ENCODE assay signal across 8 mouse cellular contexts in genomic region chr2:122630465-122631225, GRCm38 (mm10). TPM values are rescaled to one million over a fixed set of nuclear protein-coding genes. Genes with fewer than 3 reads are reported as not detected.
A peak's percentile ranks its signal among the peaks of the same experiment; 100 is the strongest.
DNase-seq lines count a peak whose midpoint lies in the region; ATAC-seq and TF ChIP-seq lines count a peak whose summit lies in the region.

No protein-coding gene starts in this region.

- peaks cover 11% of the 10 kb centered on the region for H3K79me2 ChIP-seq in myocyte (ENCODE audit: control insufficient read depth, insufficient read depth)

- peak overlapping the region; percentile 77 for H3ac ChIP-seq in myocyte (ENCODE audit: control insufficient read depth, insufficient read length)

- peaks cover 11% of the 10 kb centered on the region for H3K36me3 ChIP-seq in erythroblast, embryonic 14.5 days (ENCODE audit: control insufficient read depth)
- peaks cover 20% of the 10 kb centered on the region for H3K36me3 ChIP-seq in heart, embryonic 12.5 days
- peaks cover 12% of the 10 kb centered on the region for H3K36me3 ChIP-seq in kidney, embryonic 16.5 days (ENCODE audit: insufficient read depth, low read length)
- 0 out of 2 replicates have a peak, but pooled peaks cover 4% of the 10 kb centered on the region for H3K36me3 ChIP-seq in liver, embryonic 11.5 days (ENCODE audit: control insufficient read depth, insufficient read depth, low read length)
- peaks cover 5% of the 10 kb centered on the region for H3K36me3 ChIP-seq in myocyte (ENCODE audit: control insufficient read depth, insufficient read depth)

- H3K4me2 ChIP-seq in heart, embryonic 12.5 days: peak overlapping the region; percentile 93
- peak overlapping the region; percentile 94 for H3K4me2 ChIP-seq in kidney, embryonic 16.5 days (replicated peaks; ENCODE audit: low read depth, low read length)
- H3K4me2 ChIP-seq in liver, embryonic 11.5 days: peak overlapping the region; percentile 80
- peak overlapping the region; percentile 81 for H3K4me2 ChIP-seq in myocyte (ENCODE audit: low read depth)

- peak overlapping the region; percentile 89 for H3K4me3 ChIP-seq in erythroblast, embryonic 14.5 days (replicated peaks)
- H3K4me3 ChIP-seq in heart, embryonic 12.5 days: peak overlapping the region; percentile 86
- H3K4me3 ChIP-seq in kidney, embryonic 16.5 days (ENCODE audit: low read length): peak overlapping the region; percentile 95
- peak overlapping the region; percentile 82 for H3K4me3 ChIP-seq in liver, embryonic 11.5 days (ENCODE audit: low read depth, low read length)
- peak overlapping the region; percentile 40 for H3K4me3 ChIP-seq in myocyte

- H3K4me1 ChIP-seq in erythroblast, embryonic 14.5 days (ENCODE audit: control insufficient read depth): peaks cover 15% of the 10 kb centered on the region
- no peaks in the 10 kb centered on the region; the same call in 1 of the 2 replicates for H3K4me1 ChIP-seq in heart, embryonic 12.5 days (replicated peaks)
- peaks cover 13% of the 10 kb centered on the region for H3K4me1 ChIP-seq in kidney, embryonic 16.5 days (ENCODE audit: insufficient read depth, low read length)
- H3K4me1 ChIP-seq in liver, embryonic 11.5 days (replicated peaks; ENCODE audit: control insufficient read depth, insufficient read depth, low read length): peaks cover 5% of the 10 kb centered on the region

- H3K27ac ChIP-seq in heart, embryonic 12.5 days (ENCODE audit: poor library complexity, severe bottlenecking): peak overlapping the region; percentile 66
- peak overlapping the region; percentile 85 for H3K27ac ChIP-seq in kidney, embryonic 16.5 days (ENCODE audit: low read length)
- H3K27ac ChIP-seq in liver, embryonic 11.5 days (ENCODE audit: low read depth, low read length): peak overlapping the region; percentile 77

- peak; percentile 84 for ATAC-seq in heart, embryonic 12.5 days (ENCODE audit: insufficient number of reproducible peaks, low FRiP score)
- ATAC-seq in kidney, embryonic 16.5 days (ENCODE audit: low FRiP score, low TSS enrichment): peak; percentile 81
- peak; percentile 79 for ATAC-seq in liver, embryonic 11.5 days (replicated peaks; ENCODE audit: low FRiP score)

- TF ChIP-seq CTCF in brain, embryonic 14.5 days (IDR thresholded peaks at IDR 0.05; ENCODE audit: borderline replicate concordance, extremely low read depth, insufficient read depth, insufficient read length): no peak

- H3K9me3 ChIP-seq in erythroblast, embryonic 14.5 days (ENCODE audit: control insufficient read depth, low read length): no peaks in the 10 kb centered on the region
- no peaks in the 10 kb centered on the region for H3K9me3 ChIP-seq in heart, embryonic 12.5 days (replicated peaks)
- no peaks in the 10 kb centered on the region for H3K9me3 ChIP-seq in kidney, embryonic 16.5 days (ENCODE audit: low read length)
- H3K9me3 ChIP-seq in liver, embryonic 11.5 days (ENCODE audit: control insufficient read depth, low read length): no peaks in the 10 kb centered on the region

- no peaks in the 10 kb centered on the region for H3K27me3 ChIP-seq in erythroblast, embryonic 14.5 days (ENCODE audit: control insufficient read depth)
- H3K27me3 ChIP-seq in heart, embryonic 12.5 days (replicated peaks): 0 out of 2 replicates have a peak, but pooled peaks cover 3% of the 10 kb centered on the region
- H3K27me3 ChIP-seq in kidney, embryonic 16.5 days (ENCODE audit: insufficient read depth, low read length): peaks cover 3% of the 10 kb centered on the region; the same call in 1 of the 2 replicates
- no peaks in the 10 kb centered on the region for H3K27me3 ChIP-seq in liver, embryonic 11.5 days (replicated peaks; ENCODE audit: control insufficient read depth, insufficient read depth, low read length)
- no peaks in the 10 kb centered on the region for H3K27me3 ChIP-seq in myocyte (ENCODE audit: control insufficient read depth, insufficient read depth, insufficient read length)

- peak overlapping the region; percentile 91 for H3K9ac ChIP-seq in heart, embryonic 12.5 days
- H3K9ac ChIP-seq in kidney, embryonic 16.5 days (replicated peaks; ENCODE audit: low read length): peak overlapping the region; percentile 92
- H3K9ac ChIP-seq in liver, embryonic 11.5 days (ENCODE audit: low read depth, low read length): peak overlapping the region; percentile 89

- peak; percentile 88; the same call in 1 of the 2 replicates for TF ChIP-seq POLR2A in brain, embryonic 14.5 days (IDR thresholded peaks at IDR 0.05; ENCODE audit: borderline replicate concordance, extremely low read depth, insufficient read depth, insufficient read length, poor library complexity, severe bottlenecking)
- TF ChIP-seq POLR2A in myocyte (IDR thresholded peaks at IDR 0.05; ENCODE audit: insufficient read length, low read depth): peak; percentile 67

- under 1% methylated on average over 75 of the region's 75 CpGs for WGBS in heart, embryonic 12.5 days
- under 1% methylated on average over 73 of the region's 75 CpGs for WGBS in kidney, embryonic 16.5 days
- under 1% methylated on average over 74 of the region's 75 CpGs for WGBS in liver, embryonic 11.5 days

- DNase-seq in CD4-positive, CD25-positive, alpha-beta regulatory T cell, adult 2 months (ENCODE audit: low read depth, low spot score): peak; percentile 92
- DNase-seq in brain, embryonic 14.5 days (ENCODE audit: low read depth): peak; percentile 96
- DNase-seq in liver, embryonic 11.5 days (ENCODE audit: low spot score): peak; percentile 79
- peak; percentile 81 to 90 for DNase-seq in spleen, postnatal 4 days (ENCODE audit: low spot score in 2 of 2)

TF ChIP-seq in myocyte, 11 proteins besides CTCF, POLR2A, EP300 and RAD21:
- TF ChIP-seq CEBPB (IDR thresholded peaks at IDR 0.05; ENCODE audit: insufficient read depth, poor library complexity, severe bottlenecking): no peak
- no peak for TF ChIP-seq TCF12 (IDR thresholded peaks at IDR 0.05; ENCODE audit: insufficient read depth, poor library complexity, severe bottlenecking)
- no peak for TF ChIP-seq SRF (IDR thresholded peaks at IDR 0.05; ENCODE audit: control insufficient read depth, insufficient read length, low read depth)
- peak in 1 of 3 experiments; percentile 33 for TF ChIP-seq MYOD1 (IDR thresholded peaks at IDR 0.05; ENCODE audit: control insufficient read depth in 1 of 3, insufficient read length in 2 of 3, low read depth in 2 of 3)
- no peak for TF ChIP-seq USF1 (IDR thresholded peaks at IDR 0.05; ENCODE audit: low read depth)
- no peak for TF ChIP-seq E2F4 (IDR thresholded peaks at IDR 0.05; ENCODE audit: insufficient read depth)
- no peak for TF ChIP-seq MYOG (IDR thresholded peaks at IDR 0.05; ENCODE audit: control insufficient read depth in 1 of 3, insufficient read depth in 1 of 3, insufficient read length in 2 of 3, low read depth in 2 of 3)
- TF ChIP-seq MAX (IDR thresholded peaks at IDR 0.05; ENCODE audit: low read depth): no peak
- TF ChIP-seq POLR2AphosphoS2 (IDR thresholded peaks at IDR 0.05; ENCODE audit: insufficient read length, low read depth): peak; percentile 43
- no peak for TF ChIP-seq REST (IDR thresholded peaks at IDR 0.05; ENCODE audit: insufficient read depth, insufficient read length)
- no peak for TF ChIP-seq TCF3 (IDR thresholded peaks at IDR 0.05; ENCODE audit: insufficient read length, low read depth)

RNA-seq across cellular contexts. Expression of gene AA467197, which starts 6.1 kb away (rescaled TPM):
- 0.38 TPM in 1 of 2 replicates, not detected in the other for polyA plus RNA-seq in brain, embryonic 14.5 days (2012; rRNA removed)
- polyA plus RNA-seq in erythroblast, embryonic 14.5 days (2012): not detected in 2 replicates
- not detected in 2 replicates for polyA plus RNA-seq in heart, embryonic 12.5 days (2016; fragmentation: Nextera tagmentation; extraction: Ambion mirVana)
- polyA plus RNA-seq in kidney, embryonic 16.5 days (2015; fragmentation: Nextera tagmentation; extraction: Ambion mirVana): not detected in 2 replicates
- polyA plus RNA-seq in liver, embryonic 11.5 days (2014; fragmentation: Nextera tagmentation; extraction: Ambion mirVana): not detected in 2 replicates
- polyA plus RNA-seq in myocyte (2012; fragmentation: generic; extraction: Trizol): 1.2 TPM

RNA-seq across cellular contexts. Expression of gene Gatm, which starts 19.5 kb away (rescaled TPM):
- polyA plus RNA-seq in brain, embryonic 14.5 days (2012; rRNA removed): 16.3 and 25.1 TPM in 2 replicates
- 0.09 and 0.13 TPM in 2 replicates for polyA plus RNA-seq in erythroblast, embryonic 14.5 days (2012)
- polyA plus RNA-seq in heart, embryonic 12.5 days (2016; fragmentation: Nextera tagmentation; extraction: Ambion mirVana): 29.9 and 34.8 TPM in 2 replicates
- 83.1 and 98.7 TPM in 2 replicates for polyA plus RNA-seq in kidney, embryonic 16.5 days (2015; fragmentation: Nextera tagmentation; extraction: Ambion mirVana)
- polyA plus RNA-seq in liver, embryonic 11.5 days (2014; fragmentation: Nextera tagmentation; extraction: Ambion mirVana): 24.5 and 25.5 TPM in 2 replicates
- polyA plus RNA-seq in myocyte (2012; fragmentation: generic; extraction: Trizol): 65.2 TPM

Comparison
In these comparisons a context has a peak if more than half of its experiments do, and no peak if none do; other contexts are left out.
1. Peak in every context shown above with its lines: DNase-seq, ATAC-seq, H3K4me3 ChIP-seq and H3K27ac ChIP-seq.
2. H3K4me3 ChIP-seq: peak in every context shown above with its lines; median percentile 95 in kidney, embryonic 16.5 days; 89 in erythroblast, embryonic 14.5 days; 86 in heart, embryonic 12.5 days; 82 in liver, embryonic 11.5 days; 40 in myocyte.
3. RNA of gene Gatm, which starts 19.5 kb away (polyA plus RNA-seq): 83.1 to 98.7 TPM in kidney, embryonic 16.5 days, 65.2 TPM in myocyte (single experiment), 29.9 to 34.8 TPM in heart, embryonic 12.5 days, 16.3 to 25.1 TPM in brain, embryonic 14.5 days and 24.5 to 25.5 TPM in liver, embryonic 11.5 days; 0.09 to 0.13 TPM in erythroblast, embryonic 14.5 days; every median in the first group is over 10 times any median in the second.